18 mouse cellular contexts compared by ENCODE assay signal in the genomic region with DNA sequence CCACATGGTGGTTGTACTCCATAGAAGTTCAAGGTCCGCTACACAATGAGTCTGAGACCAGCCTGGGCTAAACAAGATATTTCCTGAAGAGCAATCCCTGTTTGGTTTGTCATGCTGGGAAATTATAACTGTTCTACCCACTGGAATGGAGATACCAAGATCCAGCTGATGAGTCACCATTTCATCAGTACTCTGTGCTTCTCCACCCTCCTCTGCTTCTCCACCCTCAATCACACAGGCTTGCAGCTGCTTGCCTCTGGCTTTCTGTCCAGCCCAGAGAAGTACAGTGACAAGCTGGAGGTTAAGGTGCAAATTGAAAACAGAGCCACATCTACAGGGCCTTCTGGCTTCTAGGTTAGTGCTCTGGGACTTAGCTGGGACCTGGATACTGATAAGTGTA. TPM values are rescaled to one million over a fixed set of nuclear protein-coding genes. Genes with fewer than 3 reads are reported as not detected.
DNase-seq lines count a peak whose midpoint lies in the region; ATAC-seq lines count a peak whose summit lies in the region.
"Had no signal": no experiment of that assay in that cellular context is flagged by ENCODE, and none has a peak within 500 bp of the region (broad histone marks: within the 10 kb centered on the region; RNA-seq: fewer than 3 reads in every experiment).

No protein-coding gene starts in this region.

- intact Hi-C loops in gastrocnemius, postnatal 36 days (cut with DNase I): no loop called here
- intact Hi-C loops in heart, postnatal 10 days (cut with DNase I): no loop called here

- DNase-seq in gastrocnemius, adult 18-20 months (ENCODE audit: low spot score): peak; percentile 42
- DNase-seq in gastrocnemius, postnatal 36 days: no peak
- DNase-seq in heart, adult 9 months (ENCODE audit: low spot score in 2 of 2): peak; percentile 45 to 50
- DNase-seq in heart, postnatal 10 days: no peak
- DNase-seq in brain, adult 2 months (ENCODE audit: low read depth, low spot score): peak; percentile 27
- no peak for DNase-seq in kidney, adult 18-20 months
- DNase-seq: adrenal gland, postnatal 14 days; cerebellum, adult 18-20 months; cerebellum, adult 9-11 months; gastrocnemius, postnatal 14 days; heart, postnatal 14 days; kidney, adult 11 months had no signal

- no peak for ATAC-seq in megakaryocyte, adult 5-6 weeks (ENCODE audit: poor library complexity, severe bottlenecking)
- ATAC-seq: activated CD4-positive, CD25-positive, alpha-beta regulatory T cell, adult 4 months; forebrain, embryonic 15.5 days; hindbrain, postnatal 0 days; Patski had no signal

RNA-seq across cellular contexts. Expression of gene Col15a1, which starts 10.9 kb away (rescaled TPM):
- 10 to 100 TPM; 21.8 to 25.9 TPM for total RNA-seq in gastrocnemius, adult 18-20 months (2021)
- total RNA-seq in gastrocnemius, postnatal 36 days (2021): 10 to 100 TPM; 44.6 to 76.0 TPM
- total RNA-seq in heart, postnatal 10 days (2021): 100 to 1,000 TPM; 315 to 324 TPM
- total RNA-seq in megakaryocyte, adult 5-6 weeks (2015): not detected in 2 replicates
- total RNA-seq in megakaryocyte, adult 5-6 weeks (2017): 0.04 TPM in 1 of 2 replicates, not detected in the other
- total RNA-seq: hematopoietic stem cell, adult 5-6 weeks had no signal

Comparison
In these comparisons a context has a peak if more than half of its experiments do, and no peak if none do; other contexts are left out.
1. DNase-seq: peak in gastrocnemius, adult 18-20 months (single experiment), heart, adult 9 months (2 of 2) and brain, adult 2 months (single experiment); none in gastrocnemius, postnatal 36 days (0 of 2), heart, postnatal 10 days (0 of 2) and kidney, adult 18-20 months (single experiment).
2. RNA of gene Col15a1, which starts 10.9 kb away (total RNA-seq): 315 to 324 TPM in heart, postnatal 10 days, 44.6 to 76.0 TPM in gastrocnemius, postnatal 36 days and 21.8 to 25.9 TPM in gastrocnemius, adult 18-20 months; 0.04 TPM in megakaryocyte, adult 5-6 weeks; every median in the first group is over 10 times any median in the second.